Mouse (Mus musculus) colon, adult 2 months (tissue): ENCODE measurements around the gene Nudt13. TPM values are rescaled to one million over a fixed set of nuclear protein-coding genes. Genes with fewer than 3 reads are reported as not detected.

ENCODE experiments used
- polyA plus RNA-seq: library from polyadenylated mRNA; depleted of rRNA; stranded (reverse); fragments of >200 nt; gene quantifications from 2 replicates; pipeline ENCODE4 v1.2.3, GENCODE M21; 2012; rRNA removed

Nudt13 gene
- 9.3 and 12.8 TPM in 2 replicates for polyA plus RNA-seq

DNA sequence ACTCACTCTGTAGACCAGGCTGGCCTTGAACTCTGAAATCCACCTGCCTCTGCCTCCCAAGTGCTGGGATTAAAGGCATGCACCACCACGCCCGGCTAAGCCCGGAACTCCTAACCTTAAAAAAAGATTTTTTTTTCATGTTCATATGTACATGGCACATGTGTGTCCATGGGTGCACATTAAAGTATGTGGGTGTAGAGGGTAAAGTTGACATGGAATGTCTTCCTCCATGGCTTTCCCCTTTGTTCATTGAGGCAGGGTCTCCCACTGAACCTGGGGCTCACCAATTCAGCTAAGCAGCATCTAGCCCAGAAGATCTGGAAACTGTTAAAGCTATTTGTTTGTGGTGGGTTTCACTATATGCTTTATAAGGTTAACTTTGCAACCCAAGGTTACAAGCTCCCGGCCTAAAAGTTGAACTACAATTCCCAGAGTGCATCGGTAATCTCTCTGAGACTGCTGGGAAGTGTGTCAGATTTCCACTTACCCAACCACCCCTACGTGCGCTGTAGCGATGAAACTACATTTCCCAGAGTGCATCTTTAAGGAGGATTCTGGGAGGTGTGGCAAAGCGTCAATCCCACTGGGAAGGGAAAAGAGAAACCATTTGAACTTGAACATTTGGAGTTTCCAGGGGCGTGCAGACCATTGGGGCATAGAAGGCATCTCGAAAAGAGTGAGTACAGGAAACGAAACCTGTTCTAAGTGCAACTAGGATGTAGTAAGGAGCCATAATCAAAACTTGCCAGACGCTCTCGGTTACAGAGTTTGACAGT, at the start of gene Nudt13:
TSS of gene Nudt13 (plus strand) at position 581 of the 776 bp plus-strand sequence.

GRCm38 (mm10) chr14:20269082-20269809, 25.3 kb upstream of the Nudt13 start, which contains the start of gene Kcnk16:
TSS of gene Kcnk16 (minus strand) at chr14:20269199.

DNA sequence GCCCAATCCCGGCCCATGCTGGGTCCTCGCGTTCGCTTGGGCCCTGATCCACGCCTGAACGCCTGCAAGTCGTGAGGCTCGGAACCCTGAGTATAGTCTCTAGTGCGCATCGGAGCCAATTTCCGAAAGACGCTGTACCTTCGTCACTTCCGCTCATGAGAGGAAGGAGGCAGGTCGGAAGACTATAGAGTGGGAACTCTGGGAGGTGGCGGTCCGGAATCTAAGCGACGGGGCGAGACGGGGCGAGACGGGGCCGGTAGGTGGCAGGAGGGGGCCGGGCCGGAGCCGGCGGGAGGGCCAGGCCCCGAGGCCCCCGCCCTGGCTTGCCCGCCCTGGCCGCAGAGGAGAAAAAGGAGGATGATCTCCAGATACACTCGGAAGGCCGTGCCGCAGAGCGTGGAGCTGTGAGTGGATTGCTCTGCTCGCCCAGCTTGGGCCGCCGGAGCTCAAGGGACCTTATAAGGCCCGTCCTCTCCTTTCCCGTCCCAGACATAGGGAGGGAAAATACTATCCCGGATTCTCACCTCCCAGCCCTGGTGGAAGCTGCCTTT, 53.6 kb downstream of the Nudt13 start, which contains the start of the genes Ecd and Fam149b:
TSS of gene Ecd (minus strand) at position 131 of the 551 bp plus-strand sequence.
TSS of gene Fam149b (plus strand) at position 172 of the 551 bp plus-strand sequence.

Other genes with a start within 250 kb of the Nudt13 start
- 15.1 and 15.6 TPM in 2 replicates for gene Saysd1, start 156.2 kb upstream of the Nudt13 start, polyA plus RNA-seq
- 53.2 and 57.7 TPM in 2 replicates for gene Kcnk5, start 112.9 kb upstream of the Nudt13 start, polyA plus RNA-seq
- 0.57 and 1.5 TPM in 2 replicates for gene Kcnk16, start 25.5 kb upstream of the Nudt13 start, polyA plus RNA-seq
- gene Ecd, start 53.4 kb downstream of the Nudt13 start, polyA plus RNA-seq = 12.6 and 12.9 TPM in 2 replicates
- 18.7 and 21.1 TPM in 2 replicates for gene Fam149b, start 53.5 kb downstream of the Nudt13 start, polyA plus RNA-seq
- gene Dnajc9, start 94.2 kb downstream of the Nudt13 start, polyA plus RNA-seq = 27.8 and 28.4 TPM in 2 replicates
- gene Mrps16, start 98.9 kb downstream of the Nudt13 start, polyA plus RNA-seq = 32.7 and 39.5 TPM in 2 replicates
- not detected in 2 replicates for gene Cfap70, start 157.5 kb downstream of the Nudt13 start, polyA plus RNA-seq
- 85.3 and 124 TPM in 2 replicates for gene Anxa7, start 185.4 kb downstream of the Nudt13 start, polyA plus RNA-seq
- gene Mss51, start 202.2 kb downstream of the Nudt13 start, polyA plus RNA-seq = 0.21 and 0.22 TPM in 2 replicates